15 mouse cellular contexts compared by ENCODE assay signal in the genomic region with DNA sequence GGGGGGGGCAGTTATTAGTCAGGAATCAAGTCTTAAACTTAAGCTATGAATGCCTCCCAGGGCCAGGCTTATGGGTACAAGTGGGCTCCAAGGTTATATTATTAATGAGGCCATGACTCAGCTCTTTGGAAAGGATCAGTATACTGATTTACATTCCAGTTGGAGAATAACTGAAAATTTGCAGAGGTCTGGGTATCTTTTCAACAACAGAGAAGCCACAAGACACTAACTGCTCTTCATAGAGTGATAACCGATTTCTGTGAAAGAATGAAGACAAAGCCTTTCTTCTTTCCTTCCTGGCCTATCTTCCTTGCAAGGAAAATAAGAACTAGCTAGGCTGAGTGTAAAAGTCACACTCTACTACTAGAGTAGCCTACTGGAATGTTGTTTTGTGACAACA.
A peak's percentile ranks its signal among the peaks of the same experiment; 100 is the strongest.
DNase-seq lines count a peak whose midpoint lies in the region; ATAC-seq and TF ChIP-seq lines count a peak whose summit lies in the region.
"Had no signal": no experiment of that assay in that cellular context is flagged by ENCODE, and none has a peak within 500 bp of the region (broad histone marks: within the 10 kb centered on the region; RNA-seq: fewer than 3 reads in every experiment).

No protein-coding gene starts in this region.

- no peaks in the 10 kb centered on the region for H3K27me3 ChIP-seq in liver, embryonic 11.5 days (replicated peaks; ENCODE audit: control insufficient read depth, insufficient read depth, low read length)

- peak; percentile 57; the same call in 1 of the 2 replicates for ATAC-seq in liver, embryonic 11.5 days (replicated peaks; ENCODE audit: low FRiP score)
- peak; percentile 36; the same call in 1 of the 2 replicates for ATAC-seq in megakaryocyte-erythroid progenitor cell, adult 5-6 weeks (replicated peaks; ENCODE audit: low FRiP score, low TSS enrichment, poor library complexity, severe bottlenecking)
- ATAC-seq in erythroblast, adult 5-6 weeks (replicated peaks; ENCODE audit: low FRiP score, poor library complexity, severe bottlenecking), result no peak
- ATAC-seq: CD4-positive, CD25-positive, alpha-beta regulatory T cell, adult 4 months; forebrain, embryonic 16.5 days had no signal

- no peak for TF ChIP-seq POLR2A in embryonic fibroblast, embryonic 13.5 days (IDR thresholded peaks at IDR 0.05; ENCODE audit: low read depth, low read length)

- 51% methylated on average over 1 of the region's 1 CpGs for WGBS in liver, embryonic 11.5 days

- peaks cover 24% of the 10 kb centered on the region for H3K4me1 ChIP-seq in liver, embryonic 11.5 days (replicated peaks; ENCODE audit: control insufficient read depth, insufficient read depth, low read length)
- H3K4me1 ChIP-seq in embryonic fibroblast, embryonic 13.5 days (ENCODE audit: control insufficient read depth, insufficient read depth, low read length), result peaks cover 18% of the 10 kb centered on the region

- H3K4me2 ChIP-seq in liver, embryonic 11.5 days, result no peak overlapping the region

- H3K9ac ChIP-seq in liver, embryonic 11.5 days (ENCODE audit: low read depth, low read length), result no peak overlapping the region

- no peak overlapping the region for H3K4me3 ChIP-seq in liver, embryonic 11.5 days (ENCODE audit: low read depth, low read length)
- no peak overlapping the region for H3K4me3 ChIP-seq in embryonic fibroblast, embryonic 13.5 days (ENCODE audit: insufficient read depth, low read length)
- H3K4me3 ChIP-seq: heart, embryonic 10.5 days; midbrain, embryonic 10.5 days had no signal

- peak overlapping the region; percentile 73 for H3K27ac ChIP-seq in liver, embryonic 11.5 days (ENCODE audit: low read depth, low read length)
- peak overlapping the region; percentile 94 for H3K27ac ChIP-seq in embryonic fibroblast, embryonic 13.5 days (ENCODE audit: insufficient read depth, low read length)
- H3K27ac ChIP-seq: heart, embryonic 10.5 days; midbrain, embryonic 10.5 days had no signal

- no peaks in the 10 kb centered on the region for H3K36me3 ChIP-seq in liver, embryonic 11.5 days (ENCODE audit: control insufficient read depth, insufficient read depth, low read length)
- H3K36me3 ChIP-seq: heart, embryonic 10.5 days; midbrain, embryonic 10.5 days had no signal

- TF ChIP-seq CTCF in embryonic fibroblast, embryonic 13.5 days (IDR thresholded peaks at IDR 0.05; ENCODE audit: borderline replicate concordance, insufficient read depth, low read length), result no peak

- no peak for DNase-seq in liver, embryonic 11.5 days (ENCODE audit: low spot score)
- DNase-seq in liver, result no peak
- DNase-seq in c-Kit-positive CD71-positive TER-119-positive erythroid progenitor cells, embryonic 14.5 days (ENCODE audit: low spot score), result peak; percentile 21
- no peak for DNase-seq in gastrocnemius, postnatal 4 days (ENCODE audit: low spot score in 2 of 2)
- DNase-seq in thymus, postnatal 25 days, result no peak
- DNase-seq: cerebellum, postnatal 10 days; heart, postnatal 36 days; thymus, postnatal 4 days had no signal

- H3K9me3 ChIP-seq in liver, embryonic 11.5 days (ENCODE audit: control insufficient read depth, low read length), result no peaks in the 10 kb centered on the region
- H3K9me3 ChIP-seq: heart, embryonic 10.5 days; midbrain, embryonic 10.5 days had no signal
